In the genomic region with DNA sequence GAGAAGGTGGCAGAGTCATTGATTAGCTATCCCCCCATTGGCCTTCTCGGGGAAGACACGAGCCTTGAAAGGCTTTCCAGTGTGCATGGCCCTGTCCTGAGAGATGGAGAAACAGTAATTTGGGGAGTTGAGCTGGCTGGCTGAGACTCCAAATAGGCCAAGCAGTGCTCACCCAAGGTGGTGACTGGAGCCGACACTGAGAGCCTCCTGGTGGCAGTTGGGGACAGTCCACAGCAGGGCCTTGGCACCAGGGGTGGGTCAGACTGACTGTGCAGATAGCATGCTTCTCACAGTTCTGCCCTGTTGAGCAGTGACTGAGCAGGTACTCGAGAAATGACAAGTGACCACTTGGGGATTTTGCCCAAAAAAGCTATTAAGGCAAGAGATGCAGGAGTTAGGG, we compare ENCODE assay signal across 20 mouse cellular contexts. TPM values are rescaled to one million over a fixed set of nuclear protein-coding genes. Genes with fewer than 3 reads are reported as not detected.
"Had no signal": no experiment of that assay in that cellular context is flagged by ENCODE, and none has a peak within 500 bp of the region (broad histone marks: within the 10 kb centered on the region; RNA-seq: fewer than 3 reads in every experiment).

No protein-coding gene starts in this region.

- H3K27me3 ChIP-seq: kidney, embryonic 15.5 days; liver, embryonic 13.5 days; lung, embryonic 15.5 days; midbrain, embryonic 13.5 days; neural tube, embryonic 13.5 days had no signal

- H3K9me3 ChIP-seq: kidney, embryonic 15.5 days; liver, embryonic 13.5 days; lung, embryonic 15.5 days; midbrain, embryonic 10.5 days; midbrain, embryonic 13.5 days; neural tube, embryonic 13.5 days had no signal

- H3K4me1 ChIP-seq: kidney, embryonic 15.5 days; lung, embryonic 15.5 days; midbrain, embryonic 10.5 days; midbrain, embryonic 13.5 days; neural tube, embryonic 13.5 days had no signal

- H3K27ac ChIP-seq: kidney, embryonic 15.5 days; left cerebral cortex, adult 2 months; liver, embryonic 13.5 days; lung, embryonic 15.5 days; macrophage; midbrain, embryonic 10.5 days; midbrain, embryonic 13.5 days; neural tube, embryonic 13.5 days had no signal

- DNase-seq: kidney, adult 11 months; kidney, adult 8-10 months; kidney, postnatal 10 days; kidney, postnatal 36 days; layer of hippocampus, postnatal 36 days; liver, embryonic 13.5 days; lung, adult 18-20 months; retina, postnatal 1 day; right cerebral cortex, postnatal 25 days; thymus, adult 18-20 months; thymus, postnatal 36 days had no signal

- H3K9ac ChIP-seq: kidney, embryonic 15.5 days; liver, embryonic 13.5 days; lung, embryonic 15.5 days; midbrain, embryonic 13.5 days; neural tube, embryonic 13.5 days had no signal

- H3K4me2 ChIP-seq: kidney, embryonic 15.5 days; liver, embryonic 13.5 days; lung, embryonic 15.5 days; midbrain, embryonic 13.5 days; neural tube, embryonic 13.5 days had no signal

- ATAC-seq: midbrain, embryonic 13.5 days; midbrain, embryonic 16.5 days had no signal

- H3K4me3 ChIP-seq: kidney, embryonic 15.5 days; left cerebral cortex, adult 2 months; liver, embryonic 13.5 days; lung, embryonic 15.5 days; midbrain, embryonic 10.5 days; midbrain, embryonic 13.5 days; myocyte; neural tube, embryonic 13.5 days had no signal

RNA-seq across cellular contexts. Expression of gene Tmem265, which starts 40.5 kb away (rescaled TPM):
- polyA plus RNA-seq: macrophage, myocyte had no signal
